In genomic region chr2:75852483-75852882, GRCm38 (mm10) we compare ENCODE assay signal across 24 mouse cellular contexts.
"Had no signal": no experiment of that assay in that cellular context is flagged by ENCODE, and none has a peak within 500 bp of the region (broad histone marks: within the 10 kb centered on the region; RNA-seq: fewer than 3 reads in every experiment).

No protein-coding gene starts in this region.

- H3K27ac ChIP-seq: gastrocnemius, adult 2 months; heart, embryonic 10.5 days; hindbrain, embryonic 10.5 days; hindbrain, embryonic 12.5 days; hindbrain, embryonic 14.5 days; intestine, embryonic 15.5 days; layer of hippocampus, adult 2 months; left cerebral cortex, adult 2 months; limb, embryonic 10.5 days; limb, embryonic 12.5 days had no signal

- DNase-seq: gastrocnemius, adult 2 months; gastrocnemius, postnatal 10 days; gastrocnemius, postnatal 25 days; heart, adult 18-20 months; heart, postnatal 10 days; heart, postnatal 4 days; kidney, adult 18-20 months; kidney, adult 8-10 months; kidney, postnatal 10 days; kidney, postnatal 25 days; kidney, postnatal 4 days had no signal

- H3K4me2 ChIP-seq: heart, embryonic 12.5 days; hindbrain, embryonic 12.5 days; hindbrain, embryonic 14.5 days; intestine, embryonic 15.5 days; limb, embryonic 12.5 days had no signal

- H3K4me1 ChIP-seq: hindbrain, embryonic 10.5 days; hindbrain, embryonic 12.5 days; intestine, embryonic 15.5 days had no signal

- H3K36me3 ChIP-seq: hindbrain, embryonic 12.5 days; intestine, embryonic 15.5 days had no signal

- H3K9ac ChIP-seq: heart, embryonic 12.5 days; hindbrain, embryonic 12.5 days; hindbrain, embryonic 14.5 days; intestine, embryonic 15.5 days; limb, embryonic 12.5 days had no signal

- H3K9me3 ChIP-seq: heart, embryonic 10.5 days; heart, embryonic 12.5 days; hindbrain, embryonic 10.5 days; hindbrain, embryonic 12.5 days; intestine, embryonic 15.5 days; limb, embryonic 10.5 days; limb, embryonic 12.5 days had no signal

- H3K27me3 ChIP-seq: heart, embryonic 12.5 days; hindbrain, embryonic 12.5 days; intestine, embryonic 15.5 days; limb, embryonic 12.5 days had no signal

- ATAC-seq: hindbrain, embryonic 16.5 days; inflammation-experienced regulatory T-cells, adult 6 months; intestine, embryonic 15.5 days; intestine, postnatal 0 days had no signal

- H3K4me3 ChIP-seq: gastrocnemius, adult 2 months; heart, embryonic 10.5 days; heart, embryonic 12.5 days; hindbrain, embryonic 10.5 days; hindbrain, embryonic 12.5 days; intestine, embryonic 15.5 days; layer of hippocampus, adult 2 months; left cerebral cortex, adult 2 months; limb, embryonic 10.5 days; limb, embryonic 12.5 days had no signal
